Mouse (Mus musculus) E14TG2a.4 (cell line): Measurements from ENCODE around the gene Elp5.

Source experiments
- CTCF ChIP-seq: conservative IDR thresholded peaks from 2 replicates; pipeline ENCODE4 v1.5.1; 2014; ENCODE audit warnings: low read length
- NANOG ChIP-seq: IDR thresholded peaks from 2 replicates; pipeline ENCODE4 v1.6.1; 2014; ENCODE audit warnings: borderline replicate concordance, low read length, mixed read lengths

- TF ChIP-seq CTCF, result no peak
- TF ChIP-seq NANOG, result no peak
These were observed 20.2 kb upstream of the Elp5 start for GRCm38 (mm10) chr11:70002471-70002870.
